Mouse (Mus musculus) embryo, embryonic 10.5 days (tissue): ENCODE data around the gene Muc4.

Experiments used
- DNase-seq: peaks from one replicate; pipeline ENCODE4 v3.0.0-alpha.2; 2015; ENCODE audit warnings: low spot score

The Muc4 gene

DNA sequence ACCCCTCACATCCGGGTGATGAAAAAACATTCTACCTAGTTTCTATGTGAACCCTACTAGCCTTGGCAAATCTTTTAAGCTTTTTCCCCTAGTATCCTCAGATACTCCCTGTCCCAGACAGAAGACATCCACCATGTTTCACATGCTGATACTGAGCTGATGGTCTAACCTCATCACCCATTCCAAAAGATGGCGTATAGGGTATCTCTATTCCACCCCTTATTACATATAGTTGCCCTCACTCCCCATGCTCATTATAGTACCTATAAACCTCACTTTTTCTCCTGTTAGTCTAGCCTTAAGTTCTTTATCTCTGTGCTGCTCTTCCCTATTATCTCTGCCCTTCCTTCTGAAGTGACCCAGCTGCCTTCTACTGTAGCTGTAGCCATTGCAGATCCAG is at the start of gene Muc4:
Gene Muc4, plus strand, starts transcription at position 301 of the 400 bp plus-strand sequence.
- DNase-seq: no peak

DNA sequence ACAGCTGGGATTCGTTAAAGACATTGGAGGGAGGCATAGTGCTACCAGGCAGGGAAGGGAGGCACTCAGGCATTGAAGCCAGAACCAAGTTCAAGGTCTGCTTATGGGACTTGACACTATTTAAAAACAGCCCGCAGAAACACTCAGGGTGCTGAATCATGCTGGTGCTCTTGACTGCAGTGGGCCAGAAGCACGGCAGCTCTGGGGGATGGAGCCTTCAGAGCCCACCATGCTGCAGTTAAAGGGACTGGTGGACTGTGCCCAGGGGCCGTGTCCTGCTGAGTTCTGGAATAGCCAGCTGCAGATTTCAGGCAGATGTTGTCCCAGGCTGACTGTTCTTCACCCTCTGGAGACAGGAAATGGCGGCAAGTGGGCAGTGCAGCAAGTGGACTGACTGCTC is 49.7 kb upstream of the Muc4 start:
- no peak for DNase-seq

DNA sequence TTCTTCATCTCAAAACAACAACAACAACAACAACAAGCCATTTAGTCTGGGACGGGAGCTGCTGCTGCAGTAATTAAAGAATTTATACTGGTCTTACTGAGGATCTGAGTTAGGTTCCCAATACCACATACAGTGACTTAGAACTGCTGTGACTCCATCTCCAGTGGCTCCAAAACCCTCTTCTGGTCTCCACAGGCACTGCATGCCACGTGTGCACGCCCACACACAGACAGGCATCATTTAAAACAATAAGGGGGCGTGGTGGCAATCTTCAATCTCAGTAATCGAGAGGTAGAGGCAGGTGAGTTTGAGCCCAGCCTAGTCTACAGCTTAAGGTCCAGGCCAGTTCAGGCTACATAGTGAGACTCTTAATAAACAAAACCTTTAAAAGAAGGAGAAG is 48.5 kb upstream of the Muc4 start:
- DNase-seq: no peak

DNA sequence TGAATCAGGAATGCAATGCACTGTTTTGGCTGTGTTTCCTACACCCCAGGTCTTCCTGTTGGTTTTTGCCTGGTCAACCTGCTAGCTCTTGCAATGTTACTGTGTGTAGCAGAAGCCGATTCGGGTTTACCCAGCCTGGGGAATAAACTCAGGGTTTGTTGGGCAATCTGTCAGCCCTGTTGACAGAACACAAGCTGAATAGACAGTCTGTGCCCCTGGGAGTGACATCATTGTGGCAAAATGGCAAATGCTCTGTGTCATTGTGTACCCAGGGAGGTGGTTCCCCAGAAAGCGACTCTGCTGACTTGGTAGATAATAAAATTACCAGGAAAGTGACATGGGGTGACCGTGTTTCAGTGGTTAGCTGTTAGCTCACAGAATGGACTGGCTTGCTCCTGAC is 46.9 kb upstream of the Muc4 start:
- no peak for DNase-seq

DNA sequence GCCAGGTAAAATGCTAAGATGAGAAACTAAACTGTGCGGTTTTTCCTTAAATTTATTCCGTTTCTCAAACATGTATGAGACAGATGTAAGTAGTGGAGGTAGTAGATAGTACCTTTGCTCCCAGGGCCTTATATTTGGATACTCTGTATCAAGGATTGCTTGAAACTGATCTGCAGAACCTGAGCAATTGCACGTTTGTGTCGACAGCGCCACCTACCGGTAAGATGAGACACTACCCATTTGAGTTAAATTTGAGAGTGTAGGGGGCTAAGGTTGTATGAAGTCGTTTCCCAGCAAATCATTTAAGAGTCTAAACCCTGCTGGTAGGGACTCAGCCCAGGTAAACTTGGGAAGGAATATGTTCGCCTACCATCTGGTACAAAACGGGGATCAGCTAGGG is 46.2 kb upstream of the Muc4 start:
- DNase-seq: peak; percentile 88

DNA sequence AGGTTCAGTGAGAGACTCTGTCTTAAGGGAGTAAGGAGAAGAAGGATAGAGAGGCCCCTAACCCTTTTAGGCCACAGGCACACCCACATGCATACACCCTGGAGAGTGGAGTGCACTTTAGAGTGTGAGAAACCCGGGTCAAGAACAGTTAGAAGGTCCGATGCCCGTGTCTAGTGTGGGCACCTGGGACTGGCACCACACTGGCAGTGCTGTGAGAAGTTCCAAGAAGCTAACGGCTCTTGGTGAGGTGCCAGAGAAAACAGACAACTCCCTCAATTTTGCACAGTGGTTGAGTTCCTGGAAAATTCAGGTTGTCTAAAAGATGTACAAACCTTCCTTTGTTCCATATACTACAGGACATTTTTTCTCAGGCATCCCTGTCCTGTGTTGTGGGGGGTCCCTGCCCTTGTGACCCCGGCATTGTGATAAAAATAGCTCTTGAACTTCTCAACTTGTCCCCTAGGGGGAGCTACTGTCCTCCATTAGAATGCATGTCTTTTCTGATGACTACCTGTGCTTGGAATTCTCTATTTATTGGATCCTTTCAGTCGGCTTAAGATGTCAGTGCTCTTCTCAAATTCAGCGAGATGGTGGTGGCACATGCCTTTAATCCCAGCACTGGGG is 38.7 kb upstream of the Muc4 start:
- DNase-seq: peak; percentile 75

DNA sequence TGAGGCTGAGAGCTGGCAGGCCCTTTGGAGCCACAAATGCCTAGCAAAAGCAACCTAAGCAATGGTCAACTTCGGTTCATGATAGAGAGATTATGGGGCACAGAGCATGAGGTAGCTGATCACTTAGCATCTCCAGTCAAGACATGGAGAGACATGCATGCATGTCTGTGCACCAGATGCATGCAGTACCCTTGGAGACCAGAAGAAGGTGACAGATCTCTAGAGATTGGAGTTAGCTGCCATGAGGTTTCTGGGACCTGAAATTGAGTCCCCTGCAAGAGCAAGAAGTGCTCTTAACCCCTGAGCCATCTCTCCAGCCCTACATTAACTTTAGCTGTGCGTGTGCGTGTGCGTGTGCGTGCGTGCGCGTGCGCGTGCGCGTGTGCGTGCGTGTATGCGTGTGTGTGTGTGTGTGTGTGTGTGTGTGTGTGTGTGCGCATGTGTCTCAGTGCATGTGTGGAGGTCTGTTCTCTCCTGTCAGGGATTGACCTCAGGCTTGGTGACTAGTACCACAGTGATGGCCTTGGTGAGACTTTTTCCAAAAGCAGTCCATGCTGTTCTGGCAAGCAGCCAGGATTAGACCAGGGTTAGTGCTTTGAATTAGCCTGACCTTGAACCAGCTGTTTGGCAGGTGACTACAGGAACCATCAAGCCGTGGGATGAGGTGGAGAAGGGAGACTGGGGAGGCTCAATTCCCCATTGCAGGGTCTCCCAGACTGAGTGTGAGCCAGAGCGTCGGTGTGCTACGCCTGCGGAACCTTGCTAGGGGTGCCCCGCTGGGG is 37.8 kb upstream of the Muc4 start:
- DNase-seq: no peak

DNA sequence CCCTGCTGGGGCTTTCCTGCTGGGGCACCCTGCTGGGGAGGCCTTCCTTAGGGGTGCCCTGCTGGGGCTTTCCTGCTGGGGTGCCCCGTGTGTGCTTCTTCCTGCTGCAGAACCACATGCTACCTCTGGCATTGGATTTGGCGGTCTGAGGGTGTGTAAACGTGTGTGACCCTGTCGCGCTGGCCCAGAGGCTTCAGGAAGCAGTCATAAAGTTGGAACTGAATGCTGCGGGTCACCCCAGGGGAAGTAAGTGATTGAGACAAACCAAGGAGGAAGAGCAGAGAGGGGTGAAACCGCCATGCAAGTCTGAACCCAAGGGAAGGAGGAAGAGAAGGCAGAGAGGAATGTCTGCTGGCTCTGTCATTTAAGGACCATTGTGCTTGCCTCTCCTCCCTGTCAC is 37.1 kb upstream of the Muc4 start:
- no peak for DNase-seq

DNA sequence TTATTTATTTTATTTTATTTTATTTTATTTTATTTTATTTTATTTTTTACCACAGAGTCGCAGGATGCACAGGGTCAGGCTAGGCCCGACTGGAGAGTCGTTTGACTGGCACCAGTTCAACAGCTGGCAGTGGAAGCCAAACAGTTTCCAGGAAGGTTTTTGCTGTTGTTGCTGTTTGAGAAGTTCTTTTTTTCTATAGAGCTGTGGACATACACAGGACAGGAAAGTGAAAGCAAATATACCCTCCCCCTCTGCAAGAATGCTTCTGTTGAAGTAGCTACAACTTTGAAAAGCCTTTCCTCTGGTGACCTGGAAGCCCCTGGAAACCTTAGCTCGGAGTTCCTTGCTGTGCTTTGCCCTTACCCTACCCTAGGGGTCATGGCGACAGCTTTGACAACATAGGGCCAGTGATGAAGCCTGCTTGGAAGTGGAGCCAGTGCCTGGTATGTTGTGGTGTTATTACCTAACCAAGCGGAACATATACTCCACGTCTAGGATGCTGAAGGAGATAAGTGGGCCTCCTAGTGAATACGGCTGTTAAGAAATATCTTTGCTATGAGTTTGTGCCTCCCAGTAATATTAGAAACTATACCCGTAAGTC is 32.3 kb upstream of the Muc4 start:
- peak; percentile 45 for DNase-seq

DNA sequence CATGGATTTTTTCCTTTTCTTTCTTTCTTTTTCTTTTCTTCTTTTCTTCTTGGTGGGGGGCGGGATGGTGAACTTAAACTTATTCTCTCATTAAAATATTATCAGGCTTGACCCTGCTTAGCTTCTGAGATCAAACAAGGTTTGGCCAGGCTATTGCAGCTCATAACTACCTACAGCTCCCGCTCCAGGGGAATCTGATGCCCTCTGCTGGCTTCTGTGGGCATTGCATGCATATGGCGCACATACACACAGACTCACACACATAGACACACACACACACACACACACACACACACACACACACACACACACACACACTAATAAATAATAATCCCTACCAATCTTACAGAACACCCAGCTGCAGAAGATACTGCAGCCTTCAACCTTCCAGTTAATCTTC is 30.1 kb upstream of the Muc4 start:
- no peak for DNase-seq

DNA sequence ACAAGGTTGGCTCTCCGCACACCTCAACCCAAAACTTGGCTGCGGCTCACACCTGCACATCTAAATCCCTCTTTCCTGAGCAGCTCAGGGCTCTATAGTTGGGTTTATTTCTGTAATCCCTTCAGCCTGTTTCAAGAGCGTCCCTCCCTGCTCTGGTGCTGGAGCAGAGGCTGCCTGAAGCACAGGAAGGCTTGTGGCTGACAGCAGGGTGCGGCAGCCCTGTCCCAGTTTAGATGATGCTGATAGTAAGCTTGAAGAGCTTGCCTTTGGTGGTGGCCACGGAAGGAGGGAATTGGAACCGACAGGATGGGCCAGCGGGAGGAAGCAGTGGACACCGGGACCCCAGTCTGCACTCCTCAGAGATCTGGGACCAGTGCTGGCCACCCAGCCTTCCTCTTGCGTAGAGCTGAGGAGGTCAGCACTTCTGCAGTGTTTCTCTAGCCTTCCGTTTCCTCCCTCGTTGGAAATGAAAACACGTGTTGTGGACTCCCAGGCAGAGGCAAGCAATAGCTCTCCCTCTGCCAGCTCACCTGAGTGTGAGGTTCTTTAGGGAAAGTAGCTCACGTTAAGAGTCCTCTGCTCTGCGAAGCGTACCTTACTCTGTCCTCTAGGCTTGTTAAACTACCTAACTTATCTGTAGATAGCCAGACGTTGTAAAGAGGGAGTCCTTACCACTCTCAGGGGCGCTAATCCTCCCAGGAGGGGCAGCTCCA is 28.4 kb upstream of the Muc4 start:
- no peak for DNase-seq

DNA sequence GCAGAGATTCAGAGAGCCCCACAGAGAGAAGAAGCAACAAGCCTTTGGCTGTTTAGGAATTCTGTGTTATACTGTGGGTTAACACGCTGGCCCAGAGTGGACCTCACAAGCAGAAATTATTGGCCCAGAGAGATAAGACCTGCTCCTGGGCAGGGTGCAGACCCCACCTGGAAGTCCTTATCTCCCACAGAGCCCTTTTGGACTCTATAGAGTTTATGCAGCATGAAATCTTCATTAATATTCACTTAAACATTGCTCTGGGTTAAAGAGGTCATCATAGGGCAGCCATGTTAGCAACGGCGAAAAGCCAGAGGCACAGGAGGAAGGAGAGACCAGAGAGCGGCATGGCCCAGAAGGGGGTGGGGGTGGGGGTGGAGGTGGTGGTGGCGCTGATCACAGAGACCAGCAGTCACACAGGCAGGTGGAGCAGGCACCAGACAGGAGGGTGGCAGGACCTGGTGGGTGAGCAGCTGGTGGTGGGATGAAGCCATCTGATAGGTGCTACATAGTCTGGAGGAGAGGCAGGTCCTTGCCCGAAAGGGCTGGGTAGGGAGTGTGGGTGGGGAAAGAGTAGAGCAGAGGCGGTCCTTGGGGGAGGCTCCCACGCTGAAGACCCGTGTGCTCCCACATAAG is 27.7 kb upstream of the Muc4 start:
- DNase-seq: no peak

DNA sequence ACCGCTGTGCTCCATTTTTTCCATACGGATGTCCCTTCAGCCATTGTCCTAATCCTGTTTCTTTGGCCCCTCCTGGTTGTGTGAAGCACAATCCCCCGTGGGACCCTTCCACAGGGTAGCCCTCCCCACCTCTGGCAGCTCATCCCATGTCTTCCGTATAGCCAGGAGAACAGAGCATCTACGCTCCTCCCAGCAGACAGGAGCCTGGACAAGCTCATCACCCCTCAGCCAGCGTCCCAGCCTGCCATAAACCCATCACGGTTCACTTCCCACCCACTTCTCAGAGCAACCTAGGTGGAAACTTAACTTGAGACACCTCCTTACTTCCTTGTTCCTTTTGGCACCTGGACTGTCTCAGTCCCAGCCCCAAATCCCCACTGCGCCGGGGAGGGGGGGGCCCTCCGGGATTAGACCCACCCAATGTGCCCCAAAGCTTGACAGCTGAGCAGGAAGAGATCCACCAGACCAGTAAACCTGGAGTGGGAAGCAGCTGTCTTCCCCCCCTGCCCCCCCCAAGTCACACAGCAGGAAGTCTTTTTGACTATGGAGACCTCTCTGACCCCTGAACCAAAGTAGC is 27.1 kb upstream of the Muc4 start:
- no peak for DNase-seq

DNA sequence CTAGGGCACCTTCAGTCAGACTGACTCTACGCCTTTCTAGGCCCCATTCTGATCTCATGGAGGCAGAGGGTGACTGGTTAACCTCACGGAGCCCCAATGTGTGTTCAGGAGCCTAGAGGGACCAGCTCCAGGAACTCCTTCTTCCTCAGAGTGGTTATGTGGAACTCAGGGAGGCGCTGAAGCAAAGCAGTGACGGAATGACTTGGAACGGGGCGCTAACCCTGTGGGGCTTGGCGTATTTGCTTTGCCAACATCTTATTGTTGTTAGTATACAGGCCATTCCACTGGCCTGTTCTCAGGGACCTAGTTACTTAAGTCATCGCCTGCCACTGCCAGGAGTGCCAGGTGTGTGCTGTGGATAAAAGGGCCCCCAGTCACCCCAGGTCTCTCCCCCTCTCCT is 26.6 kb upstream of the Muc4 start:
- no peak for DNase-seq

DNA sequence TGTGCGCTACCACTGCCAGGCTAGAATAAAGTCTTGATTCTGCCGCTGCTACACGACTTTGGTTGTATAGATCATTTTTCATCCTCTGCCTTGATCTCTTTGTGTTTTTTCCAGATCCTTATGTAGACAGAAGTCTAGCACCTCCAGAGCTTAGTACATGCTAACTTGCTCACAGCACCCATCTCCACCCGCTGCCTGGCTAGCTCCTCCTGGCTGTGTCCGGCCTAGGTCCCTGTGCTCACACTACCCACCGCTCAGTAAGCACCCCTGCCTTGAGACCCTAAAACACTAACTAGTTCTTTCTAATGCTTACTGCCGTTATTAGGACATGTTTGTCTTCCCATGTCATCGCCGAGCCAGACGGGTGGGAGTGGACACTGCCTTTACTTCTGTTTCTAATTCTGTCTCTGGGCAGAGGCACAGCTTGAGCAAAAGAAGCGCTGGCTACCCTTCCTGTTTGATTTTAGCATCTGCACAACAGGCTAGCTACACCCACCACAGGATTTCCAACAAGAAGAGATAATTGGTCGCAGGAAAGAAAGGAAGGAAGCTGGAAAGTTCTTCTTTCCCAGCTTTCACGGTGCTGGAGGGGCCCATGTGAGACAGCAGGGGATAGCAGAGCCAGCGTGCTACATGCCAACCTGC is 25.1 kb upstream of the Muc4 start:
- DNase-seq: no peak

DNA sequence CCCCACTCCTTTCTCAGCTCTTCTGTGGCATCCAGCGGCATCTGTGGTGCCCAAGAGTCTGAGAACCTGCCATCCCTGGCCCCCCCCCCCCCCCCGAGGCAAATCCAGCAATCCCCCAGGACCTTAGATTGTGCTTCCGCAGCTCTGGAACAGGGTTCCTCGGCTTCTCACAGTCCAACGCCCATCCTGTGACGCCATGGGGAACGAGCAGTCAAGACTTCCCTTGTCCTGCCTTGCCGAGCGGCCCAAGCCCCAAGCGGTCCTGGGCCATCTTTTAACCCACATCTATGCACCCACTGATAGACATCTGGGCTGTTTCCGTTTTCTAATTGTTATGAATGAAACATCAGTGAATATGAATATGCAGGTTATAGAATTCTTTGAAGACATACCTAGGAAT is 23.5 kb upstream of the Muc4 start:
- no peak for DNase-seq

DNA sequence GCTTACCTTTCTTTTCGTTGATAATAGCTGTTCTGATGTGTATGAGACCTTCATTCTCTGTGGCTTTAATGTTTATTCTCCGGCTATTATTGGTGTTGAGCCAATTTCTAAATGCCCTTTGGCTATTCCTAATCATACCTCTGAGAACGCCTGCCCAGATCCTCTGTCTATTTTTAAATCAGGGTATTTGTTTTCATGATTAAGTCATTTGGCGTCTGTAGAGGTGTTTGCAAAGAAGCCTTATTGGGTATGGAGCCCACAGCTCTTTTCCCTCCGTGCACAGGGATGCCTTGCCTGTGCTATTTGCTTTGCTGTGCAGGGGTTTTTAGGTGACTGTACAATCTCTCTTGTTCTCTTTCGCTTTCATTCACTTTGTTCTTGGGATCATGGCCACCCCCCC is 22.1 kb upstream of the Muc4 start:
- DNase-seq: no peak

DNA sequence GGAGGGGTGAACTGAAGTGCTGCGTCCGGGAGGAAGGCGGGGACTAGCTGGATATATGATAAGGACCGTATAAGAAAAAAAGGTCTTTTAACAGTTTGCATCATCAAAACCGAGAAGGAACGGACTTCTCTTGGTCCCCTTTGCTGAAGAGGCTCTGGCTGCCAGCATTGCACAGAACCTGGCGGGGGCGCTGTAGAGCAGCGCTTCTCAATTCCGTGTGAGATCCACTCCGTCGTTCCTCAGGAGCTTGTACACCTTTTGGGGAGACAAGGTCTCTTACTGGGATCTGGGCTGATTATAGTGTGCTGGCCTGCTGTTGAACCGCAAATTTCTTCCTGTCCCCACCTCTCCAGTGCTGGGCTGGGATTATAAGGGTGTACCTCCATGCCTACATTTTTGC is 20.3 kb upstream of the Muc4 start:
- DNase-seq: peak; percentile 68

DNA sequence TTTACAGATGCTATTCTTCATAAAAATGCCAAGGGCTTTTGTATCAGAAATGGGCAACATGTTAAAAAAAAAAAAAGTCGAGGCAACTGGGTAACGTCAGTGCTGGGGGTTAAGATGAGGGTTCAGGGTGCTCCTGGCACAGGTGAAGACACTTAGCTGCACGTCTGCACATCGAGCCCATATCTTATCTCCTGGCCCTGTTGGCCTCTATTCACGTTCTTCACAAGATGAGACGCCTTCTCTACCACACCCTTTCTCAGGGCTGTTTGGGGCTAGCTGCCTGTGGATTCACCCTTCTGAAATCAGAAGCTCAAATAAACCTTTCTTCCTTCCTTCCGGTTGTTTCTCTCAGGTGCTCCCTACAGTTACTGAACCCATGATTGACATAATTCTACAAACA is 12.5 kb upstream of the Muc4 start:
- no peak for DNase-seq

DNA sequence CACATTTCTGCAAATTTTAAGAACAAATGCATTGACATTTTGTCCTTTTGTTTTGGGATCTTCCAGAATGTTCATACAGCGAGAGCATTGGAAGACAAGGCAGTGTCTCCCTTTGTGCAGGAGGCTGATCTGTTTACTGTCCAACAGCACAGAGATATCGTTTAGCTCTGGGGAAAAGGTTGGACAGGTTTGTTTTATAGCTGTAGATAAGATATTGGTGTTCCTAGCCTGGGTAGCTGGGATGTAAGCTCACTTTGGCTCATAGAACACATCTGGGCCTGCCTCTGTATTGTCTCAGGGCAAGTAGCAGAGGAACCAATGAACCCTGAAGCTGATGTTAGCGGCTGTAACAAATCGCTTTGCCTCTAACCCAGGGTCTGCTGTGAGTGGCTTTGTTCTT is 11.9 kb upstream of the Muc4 start:
- DNase-seq: no peak

DNA sequence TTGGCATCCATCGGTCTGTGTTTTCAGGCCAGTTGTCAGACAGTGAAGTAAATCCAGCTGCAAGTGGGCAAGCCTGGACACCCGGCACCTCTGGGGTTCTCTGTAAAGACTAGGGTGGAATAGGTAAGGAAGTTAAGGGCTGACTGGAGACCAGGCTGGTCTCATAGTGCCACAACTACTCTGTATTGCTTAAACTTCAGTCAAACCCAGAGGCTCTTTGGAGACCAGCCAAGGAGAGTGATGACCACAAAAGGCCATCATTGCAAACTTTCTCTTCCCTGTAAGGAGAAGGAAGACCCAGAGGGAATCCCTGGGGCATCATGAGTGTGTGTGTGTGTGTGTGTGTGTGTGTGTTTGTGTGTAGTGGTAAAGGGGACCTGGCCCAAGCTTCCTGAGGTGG is 11.4 kb upstream of the Muc4 start:
- DNase-seq: no peak

DNA sequence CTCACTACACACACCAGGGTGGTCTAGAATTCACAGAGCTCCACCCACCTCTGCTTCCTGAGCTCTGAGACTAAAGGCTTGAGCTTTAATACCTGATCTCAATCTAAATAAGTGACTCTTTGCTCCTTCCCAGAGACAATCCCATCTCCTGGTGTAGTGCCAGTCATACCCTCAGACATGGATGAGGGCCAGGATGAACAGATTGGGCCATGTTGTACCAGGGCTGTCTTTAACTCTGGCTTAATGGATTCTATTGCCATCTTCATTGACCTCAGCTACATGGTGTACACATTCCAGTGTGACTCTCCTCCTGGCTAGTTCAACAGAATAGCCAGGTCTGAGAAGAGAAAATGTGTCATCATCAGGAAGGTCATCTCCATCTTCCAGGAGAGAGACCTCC is 9.2 kb upstream of the Muc4 start:
- DNase-seq: no peak
